Mouse (Mus musculus) lung, adult 2 months (tissue): Measurements from ENCODE around the gene Anks1b. TPM values are rescaled to one million over a fixed set of nuclear protein-coding genes. Genes with fewer than 3 reads are reported as not detected.

Source experiments
- DNase-seq: peaks from one replicate; pipeline ENCODE4 v3.0.0; 2022
- H3K4me1 ChIP-seq: fragments of 200-500 bp; 2 replicates; pipeline ENCODE4 v1.6.1; 2011; ENCODE audit warnings: low read length; ENCODE audit not compliant: control insufficient read depth, insufficient read depth
- H3K4me3 ChIP-seq: fragments of 200-500 bp; replicated peaks from 2 replicates; pipeline ENCODE3; 2011; ENCODE audit warnings: low read depth, mild to moderate bottlenecking, control low read depth, low read length; ENCODE audit errors: extremely low read depth
- CTCF ChIP-seq: fragments of 200-500 bp; IDR thresholded peaks from 2 replicates; pipeline ENCODE4 v1.5.1; 2011; ENCODE audit warnings: mild to moderate bottlenecking, low read length, control low read depth; ENCODE audit not compliant: insufficient read depth
- POLR2A ChIP-seq: fragments of 200-500 bp; IDR thresholded peaks from 2 replicates; pipeline ENCODE4 v1.6.1; 2011; ENCODE audit warnings: low read depth, mild to moderate bottlenecking, control low read depth, low read length, borderline replicate concordance; ENCODE audit errors: extremely low read depth
- whole genome bisulfite sequencing: fragments of 180-500 bp; shearing (Covaris S2); methylation state at CpG from one replicate; pipeline ENCODE4 v1.1.7; 2018; 5-methylcytosine and 5-hydroxymethylcytosine counted together
- polyA plus RNA-seq: library from polyadenylated mRNA; depleted of rRNA; stranded (reverse); fragments of >200 nt; gene quantifications from 2 replicates; pipeline ENCODE4 v1.2.3, GENCODE M21; 2012

Anks1b gene
- polyA plus RNA-seq, 1 experiment = 0.41 TPM

GRCm38 (mm10) chr10:90576191-90577098, 703.1 kb downstream of the Anks1b start:
- no peaks in the 10 kb centered on the region for H3K4me1 ChIP-seq
- 28% methylated on average over 29 of the region's 29 CpGs for WGBS
- H3K4me3 ChIP-seq = no peak overlapping the region
- no peak for DNase-seq
- TF ChIP-seq POLR2A = no peak
- no peak for TF ChIP-seq CTCF

DNA sequence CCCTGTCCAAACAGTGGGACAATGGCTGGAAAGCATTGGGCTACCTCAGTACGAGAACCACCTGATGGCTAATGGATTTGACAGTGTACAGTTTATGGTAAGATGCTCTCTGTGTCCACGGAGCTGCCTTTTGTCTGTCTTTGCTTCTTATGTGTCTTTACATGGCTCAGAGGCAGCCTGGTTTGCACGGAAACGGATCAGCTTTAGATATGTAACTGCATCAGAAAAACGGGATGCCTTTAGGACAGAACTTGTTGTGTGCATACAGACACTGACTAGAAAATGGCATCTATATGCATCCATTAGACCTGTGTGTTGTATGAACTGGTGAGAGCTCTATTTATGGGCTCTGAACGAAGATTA, 703.8 kb downstream of the Anks1b start:
- TF ChIP-seq POLR2A = no peak
- no peak for TF ChIP-seq CTCF
- H3K4me1 ChIP-seq = no peaks in the 10 kb centered on the region
- WGBS = 62% methylated on average over 6 of the region's 6 CpGs
- H3K4me3 ChIP-seq = no peak overlapping the region
- DNase-seq = no peak

DNA sequence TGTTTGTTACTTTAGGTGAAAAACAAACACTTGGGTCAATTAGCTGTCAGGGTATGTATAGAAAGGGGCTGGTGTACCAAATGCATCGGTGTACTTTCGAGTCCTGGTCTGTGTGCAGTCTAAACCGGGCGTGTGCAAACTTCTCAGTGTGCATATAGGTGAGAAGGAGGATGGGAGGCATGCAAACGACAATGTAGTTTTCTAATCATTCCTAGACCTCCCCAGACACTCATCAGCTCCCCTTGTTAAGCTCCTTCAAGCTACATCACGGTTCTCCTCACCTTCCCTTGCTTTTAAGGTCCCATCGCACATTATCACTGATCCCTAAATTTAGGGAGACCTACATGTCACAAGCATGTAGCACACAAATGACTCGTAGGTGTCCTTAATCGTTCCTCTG, 704.5 kb downstream of the Anks1b start:
- DNase-seq = no peak
- TF ChIP-seq POLR2A (no peak), CTCF (no peak)
- Histone ChIP-seq H3K4me1 (no peaks in the 10 kb centered on the region), H3K4me3 (no peak overlapping the region)
- WGBS = 73% methylated on average over 9 of the region's 9 CpGs

GRCm38 (mm10) chr10:90579970-90580369, 706.7 kb downstream of the Anks1b start:
- 74% methylated on average over 5 of the region's 5 CpGs for WGBS
- TF ChIP-seq POLR2A (no peak), CTCF (no peak)
- no peak overlapping the region for H3K4me3 ChIP-seq
- H3K4me1 ChIP-seq = no peaks in the 10 kb centered on the region
- DNase-seq = no peak

GRCm38 (mm10) chr10:90584052-90584451, 710.7 kb downstream of the Anks1b start:
- no peak for DNase-seq
- no peak for TF ChIP-seq POLR2A
- TF ChIP-seq CTCF = no peak
- Histone ChIP-seq H3K4me1 (no peaks in the 10 kb centered on the region), H3K4me3 (no peak overlapping the region)
- 48% methylated on average over 4 of the region's 4 CpGs for WGBS

GRCm38 (mm10) chr10:90596142-90596541, 722.8 kb downstream of the Anks1b start:
- TF ChIP-seq CTCF (no peak), POLR2A (no peak)
- no peak for DNase-seq
- no peak overlapping the region for H3K4me3 ChIP-seq
- no peaks in the 10 kb centered on the region for H3K4me1 ChIP-seq
- 19% methylated on average over 3 of the region's 3 CpGs for whole genome bisulfite sequencing

- no peak for DNase-seq
- Histone ChIP-seq H3K4me3 (no peak overlapping the region), H3K4me1 (no peaks in the 10 kb centered on the region)
- TF ChIP-seq POLR2A (no peak), CTCF (no peak)
- WGBS = 33% methylated on average over 3 of the region's 3 CpGs
Measured at GRCm38 (mm10) chr10:90596576-90596975, 723.3 kb downstream of the Anks1b start.

GRCm38 (mm10) chr10:90599149-90599548, 725.8 kb downstream of the Anks1b start:
- TF ChIP-seq CTCF (no peak), POLR2A (no peak)
- DNase-seq = no peak
- no peaks in the 10 kb centered on the region for H3K4me1 ChIP-seq
- no peak overlapping the region for H3K4me3 ChIP-seq

DNA sequence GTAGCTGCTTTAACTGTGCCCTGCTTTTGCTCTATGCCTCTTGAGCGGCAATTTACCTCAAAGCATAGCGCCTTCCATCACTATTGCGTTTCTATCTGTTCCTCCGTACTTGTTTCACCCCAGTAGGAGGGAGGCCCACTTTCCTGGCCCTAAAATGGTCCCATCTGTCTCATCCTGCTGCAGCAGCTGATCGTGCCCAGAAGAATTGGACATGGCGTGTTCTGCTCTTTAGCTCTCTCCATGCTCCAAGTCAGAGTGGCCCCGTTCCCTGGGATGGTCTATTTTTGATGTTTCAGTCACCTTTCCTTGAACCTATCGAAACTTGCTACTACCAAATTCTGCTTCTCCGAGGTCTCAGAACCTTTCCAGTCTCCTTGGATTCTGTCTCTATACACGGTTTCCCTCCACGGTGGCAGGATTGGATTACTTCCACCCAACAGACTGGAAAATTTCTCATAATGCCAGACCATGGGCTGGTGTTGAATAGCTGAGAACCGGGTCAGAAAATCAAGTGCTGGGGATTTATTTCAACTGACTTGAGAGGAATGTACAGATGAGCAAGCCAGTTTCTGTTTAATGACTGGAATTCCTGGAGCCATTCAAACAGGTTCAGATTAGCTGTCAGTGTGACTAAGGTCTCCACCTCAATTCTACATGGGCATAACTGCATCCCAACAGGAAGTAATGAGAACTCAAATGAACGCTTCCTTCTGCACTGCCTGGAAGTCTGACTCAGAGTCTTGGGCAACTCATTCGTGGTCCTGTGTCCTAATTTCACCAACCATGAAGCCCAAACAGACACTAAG, 726.6 kb downstream of the Anks1b start:
- no peak for DNase-seq
- TF ChIP-seq CTCF = no peak
- no peak for TF ChIP-seq POLR2A
- Histone ChIP-seq H3K4me1 (no peaks in the 10 kb centered on the region), H3K4me3 (no peak overlapping the region)
- 85% methylated on average over 14 of the region's 14 CpGs for WGBS
